Mouse (Mus musculus): ENCODE measurements at regions not wholly inside any gene's neighbourhood (a gene's known extent, or its start where the extent isn't known, plus 50 kb on each side); places are given as distances from the start of the nearest gene placed in this dataset.

DNA sequence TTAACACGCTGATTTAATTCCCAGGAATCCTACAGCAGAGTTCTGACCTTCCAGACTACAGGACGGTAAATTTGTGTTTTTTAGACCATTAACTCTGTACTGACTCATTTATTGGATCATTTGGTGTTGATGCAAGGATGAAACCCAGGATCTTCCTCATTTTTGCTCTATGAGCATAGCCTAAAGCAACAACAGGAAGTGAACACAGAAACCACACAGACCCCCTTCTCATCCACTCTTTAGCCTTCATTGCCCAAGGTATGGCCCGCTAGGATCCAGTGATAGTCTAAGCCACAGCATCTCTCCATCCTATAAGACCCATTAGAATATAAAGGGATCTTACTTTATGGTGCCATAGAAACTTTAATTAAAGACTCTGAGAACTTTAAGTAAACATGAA lies 56.5 kb upstream of the Grin2b start:
- DNase-seq, result no peak

DNA sequence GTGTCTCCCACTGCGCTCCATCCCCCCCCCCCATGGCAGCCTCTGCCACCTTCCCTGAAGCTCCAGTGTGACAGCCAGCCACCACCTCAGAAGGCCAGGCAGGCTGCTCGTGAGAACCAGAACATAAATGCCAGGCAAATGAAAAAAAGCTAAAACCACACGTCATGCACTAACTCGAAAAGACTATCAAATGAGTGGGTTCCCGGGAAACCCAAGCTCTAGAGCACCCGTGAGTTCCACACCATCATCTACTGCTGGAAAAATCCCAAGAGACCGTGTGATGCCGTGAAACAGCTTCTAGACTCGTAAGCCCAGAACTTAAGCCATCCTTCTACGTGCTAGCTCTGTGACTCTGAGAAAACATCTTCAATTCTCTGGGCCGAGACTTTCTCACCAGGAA lies 62.2 kb upstream of the Grin2b start:
- no peak for DNase-seq

DNA sequence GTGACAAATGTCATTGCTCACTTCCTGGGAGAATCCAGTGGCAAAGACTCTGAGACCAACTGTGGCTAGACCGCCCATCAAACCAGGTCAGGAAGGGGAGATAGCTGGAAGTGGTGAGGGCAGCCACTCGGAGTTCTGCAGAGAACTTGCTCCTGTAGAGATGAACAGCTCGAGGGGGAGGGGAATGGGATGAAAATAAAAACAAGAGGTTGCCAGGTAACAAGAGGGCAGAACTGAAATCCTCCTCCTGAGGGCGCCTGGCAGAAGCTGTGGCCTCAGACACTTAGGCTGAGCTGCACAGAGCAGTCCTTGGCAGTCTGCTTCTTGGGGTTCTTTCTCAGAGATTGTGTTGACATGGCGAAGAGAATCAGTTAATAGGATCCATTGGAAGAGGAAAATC lies 65.7 kb upstream of the Grin2b start:
- DNase-seq, result no peak

DNA sequence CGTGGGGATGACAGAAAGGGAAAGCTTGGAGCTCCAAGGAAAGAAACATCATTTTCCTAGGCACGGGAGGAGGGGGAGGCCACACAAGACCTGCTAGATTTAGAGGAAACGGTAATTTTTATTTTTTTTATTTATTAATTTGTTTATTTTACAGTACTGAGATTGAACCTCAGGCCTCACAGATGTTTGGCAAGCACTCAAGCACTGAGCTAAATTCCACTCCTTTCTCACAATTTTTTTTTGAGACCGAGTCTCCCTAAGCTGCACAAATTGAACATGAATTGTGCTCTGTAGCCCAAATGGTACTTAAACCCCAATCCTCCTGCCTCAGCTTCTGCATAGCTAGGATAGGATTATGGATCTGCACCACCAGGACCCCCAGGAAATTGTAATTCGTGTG lies 66.1 kb upstream of the Grin2b start:
- no peak for DNase-seq

DNA sequence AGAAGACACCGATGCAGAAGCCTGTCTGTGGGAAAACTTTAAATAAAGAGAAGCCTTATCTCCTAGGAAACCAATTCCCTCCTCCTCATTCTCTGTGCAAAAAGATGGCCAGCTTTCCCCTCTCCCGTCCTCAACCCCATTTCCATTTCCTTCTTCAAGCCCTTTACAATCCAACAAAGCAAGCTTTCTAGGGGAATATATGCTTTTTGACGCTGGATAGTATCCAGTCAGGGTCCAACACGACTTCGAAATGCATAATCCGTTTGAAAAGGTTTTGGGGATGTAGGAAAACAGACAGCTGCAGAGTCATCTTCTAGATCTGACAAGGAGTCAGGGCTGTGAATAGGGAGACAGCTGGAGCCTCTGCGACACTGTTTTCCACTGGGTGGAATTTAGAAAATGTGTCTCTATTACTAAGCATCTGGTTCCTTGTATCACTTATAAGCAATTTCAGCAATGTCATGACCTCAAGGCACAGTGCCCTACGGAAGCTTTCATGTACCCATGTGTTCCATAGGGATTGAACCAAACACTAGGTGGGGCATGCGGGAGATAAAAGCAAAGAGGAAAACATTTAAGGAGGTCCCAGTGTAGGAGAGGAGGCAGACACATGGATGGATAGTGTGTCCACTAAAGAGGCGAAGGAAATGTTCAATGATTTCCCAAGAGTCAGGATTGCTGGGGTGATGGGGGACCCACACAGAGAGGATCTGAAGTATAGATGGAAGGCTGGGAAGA lies 68.4 kb upstream of the Grin2b start:
- no peak for DNase-seq

DNA sequence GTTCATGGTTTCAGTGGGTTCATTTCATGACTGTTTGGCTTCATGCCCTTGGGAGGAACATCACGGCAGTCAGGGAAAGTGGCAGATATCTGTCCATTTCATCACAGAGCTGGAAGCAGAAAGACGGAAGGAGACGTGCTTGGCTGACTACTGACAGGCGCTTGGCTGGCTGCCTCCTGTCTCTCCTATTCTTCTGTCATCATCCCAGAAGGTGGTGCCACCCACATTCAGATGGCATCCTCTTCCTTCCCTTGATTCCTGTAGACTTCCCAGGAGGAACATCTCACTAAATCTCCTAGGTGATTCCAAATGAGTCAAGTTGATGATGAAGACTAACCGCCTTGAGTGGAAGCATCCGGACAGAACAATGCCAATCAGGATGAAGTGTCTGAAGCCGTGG lies 71.6 kb upstream of the Grin2b start:
- no peak for DNase-seq

DNA sequence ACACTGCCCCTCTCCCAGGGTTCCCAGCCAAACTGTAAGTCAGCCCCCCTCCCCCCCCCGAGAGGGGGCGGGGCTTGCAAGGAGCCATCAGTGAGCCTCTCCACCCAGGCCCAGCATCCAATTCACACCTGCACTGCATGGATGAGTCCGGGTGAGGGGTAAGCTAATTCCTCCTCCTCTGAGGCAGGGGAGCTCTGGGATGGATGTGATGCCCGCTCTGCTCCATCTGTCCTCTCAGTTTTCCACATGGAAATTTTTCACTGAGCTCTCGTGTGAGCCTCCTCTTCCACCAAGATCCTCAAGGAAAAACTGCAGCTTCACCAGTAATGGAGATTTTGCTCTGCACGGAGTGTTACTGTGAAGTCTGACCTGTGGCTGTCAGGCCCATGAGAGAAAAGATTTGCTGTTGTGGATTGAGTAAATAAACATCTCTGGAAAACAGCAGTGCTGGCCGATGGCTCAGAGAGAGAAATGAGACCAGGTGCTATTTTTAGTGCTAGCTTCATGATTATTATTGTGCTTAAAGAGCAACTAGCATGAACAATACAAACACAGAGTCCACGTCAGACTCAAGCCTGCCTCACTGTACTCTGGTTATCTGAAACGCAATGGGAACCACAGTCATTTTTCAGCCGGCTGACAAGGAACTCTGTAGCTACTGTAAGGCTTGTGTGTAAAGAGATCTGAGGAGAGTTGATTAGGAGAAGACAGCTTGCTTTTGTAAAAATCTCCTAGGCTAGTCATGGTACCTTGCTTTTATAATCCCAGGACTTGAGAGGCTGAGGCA lies 71.4 kb upstream of the Gm8994 start:
- no peak for DNase-seq

DNA sequence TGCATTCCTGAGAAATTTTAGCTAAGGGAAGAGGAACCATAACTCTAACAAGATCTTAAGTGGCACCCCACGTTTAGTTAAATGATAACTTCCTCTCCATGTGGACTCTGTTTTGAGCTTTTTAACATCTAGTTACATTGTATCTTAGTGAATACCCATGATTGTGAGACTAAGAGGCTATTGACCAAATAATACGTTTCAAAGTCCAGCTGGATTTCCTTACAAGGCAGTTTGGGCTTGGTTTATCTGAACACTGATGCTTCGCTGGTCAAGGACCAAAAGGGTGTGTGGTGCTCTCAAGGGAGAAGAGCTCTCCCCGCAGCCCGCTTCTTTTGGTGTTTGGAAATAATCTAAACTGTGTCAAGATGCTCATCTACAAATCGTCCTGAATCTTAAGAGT lies 51.6 kb upstream of the Gm8994 start:
- peak; percentile 16 for DNase-seq

DNA sequence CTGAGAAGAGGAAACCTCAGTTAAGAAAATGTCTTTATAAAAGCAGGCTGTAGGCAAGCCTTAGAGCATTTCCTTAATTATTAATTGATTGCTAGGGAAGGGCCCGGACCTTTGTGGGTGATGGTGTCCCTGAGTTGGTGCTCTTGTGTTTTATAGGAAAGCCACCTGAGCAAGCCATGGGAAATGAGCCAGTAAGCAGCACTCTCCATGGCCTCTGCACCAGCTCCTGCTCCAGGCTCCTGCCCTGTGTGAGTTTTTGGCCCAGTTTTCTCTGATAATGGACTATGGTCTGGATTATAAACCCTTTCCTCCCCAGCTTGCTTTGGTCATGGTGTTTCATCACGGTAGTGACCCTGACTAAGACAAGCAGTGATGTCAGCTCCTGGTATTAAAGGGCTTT lies 50.6 kb upstream of the Gm8994 start:
- DNase-seq, result peak; percentile 12

All from kidney, adult 11 months (tissue).